Mouse (Mus musculus) effector memory CD4-positive, alpha-beta T cell, adult 7 months (primary cell): ENCODE measurements around the gene Lgi2. TPM values are rescaled to one million over a fixed set of nuclear protein-coding genes. Genes with fewer than 3 reads are reported as not detected.

Experiments
- polyA plus RNA-seq: library from polyadenylated mRNA; unstranded; fragments of 100-300 nt; shearing (Covaris generic); gene quantifications from one replicate; pipeline ENCODE4 v1.2.1, GENCODE M21; 2017

The Lgi2 gene
- not detected for polyA plus RNA-seq

GRCm38 (mm10) chr5:52565813-52566531, at the start of gene Lgi2:
Gene Lgi2 (minus strand): TSS chr5:52566462.

Other genes starting within 250 kb of the Lgi2 start
- 0.63 TPM for gene Sod3, start 202.7 kb downstream of the Lgi2 start, polyA plus RNA-seq
- not detected for gene Ccdc149, start 94.9 kb downstream of the Lgi2 start, polyA plus RNA-seq
- gene Sepsecs, start 103.2 kb upstream of the Lgi2 start, polyA plus RNA-seq: 12.5 TPM
- 9.5 TPM for gene Pi4k2b, start 175.1 kb upstream of the Lgi2 start, polyA plus RNA-seq
- gene Zcchc4, start 208.9 kb upstream of the Lgi2 start, polyA plus RNA-seq: 14.4 TPM